Mouse (Mus musculus): ENCODE measurements around the gene Tns3.

DNA sequence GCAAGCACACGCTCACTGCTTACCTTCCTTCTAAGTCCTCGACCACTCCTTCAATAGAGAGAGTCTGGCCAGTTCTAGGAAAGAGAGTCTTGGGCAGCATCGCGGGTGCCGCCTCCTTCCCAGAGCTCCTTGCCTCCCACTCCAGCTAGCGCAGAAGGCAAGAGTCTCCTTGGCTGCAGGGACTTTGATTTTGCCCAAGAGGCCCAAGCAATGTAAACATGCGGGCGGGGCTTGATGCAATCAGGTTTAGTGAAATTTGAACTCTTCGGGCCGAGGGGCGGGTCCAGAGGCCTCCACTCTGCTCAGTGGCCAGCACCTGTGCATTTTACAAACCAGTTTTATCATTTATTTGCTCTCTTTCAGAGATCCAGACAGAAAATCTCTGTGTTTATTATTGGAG, 160.6 kb downstream of the Tns3 start:
- no peak for TF ChIP-seq TAL1 (conservative IDR thresholded peaks at IDR 0.05; ENCODE audit: low read depth, low read length)
- no peak for TF ChIP-seq CTCF (IDR thresholded peaks at IDR 0.05; ENCODE audit: low read depth, low read length)
- TF ChIP-seq GATA1 (IDR thresholded peaks at IDR 0.05; ENCODE audit: borderline replicate concordance, low read length): no peak
- no peak for TF ChIP-seq POLR2AphosphoS5 (IDR thresholded peaks at IDR 0.05; ENCODE audit: insufficient replicate concordance, low read depth, low read length)

Data from G1E (cell line).